ENCODE assay signal across 8 mouse cellular contexts in the genomic region with DNA sequence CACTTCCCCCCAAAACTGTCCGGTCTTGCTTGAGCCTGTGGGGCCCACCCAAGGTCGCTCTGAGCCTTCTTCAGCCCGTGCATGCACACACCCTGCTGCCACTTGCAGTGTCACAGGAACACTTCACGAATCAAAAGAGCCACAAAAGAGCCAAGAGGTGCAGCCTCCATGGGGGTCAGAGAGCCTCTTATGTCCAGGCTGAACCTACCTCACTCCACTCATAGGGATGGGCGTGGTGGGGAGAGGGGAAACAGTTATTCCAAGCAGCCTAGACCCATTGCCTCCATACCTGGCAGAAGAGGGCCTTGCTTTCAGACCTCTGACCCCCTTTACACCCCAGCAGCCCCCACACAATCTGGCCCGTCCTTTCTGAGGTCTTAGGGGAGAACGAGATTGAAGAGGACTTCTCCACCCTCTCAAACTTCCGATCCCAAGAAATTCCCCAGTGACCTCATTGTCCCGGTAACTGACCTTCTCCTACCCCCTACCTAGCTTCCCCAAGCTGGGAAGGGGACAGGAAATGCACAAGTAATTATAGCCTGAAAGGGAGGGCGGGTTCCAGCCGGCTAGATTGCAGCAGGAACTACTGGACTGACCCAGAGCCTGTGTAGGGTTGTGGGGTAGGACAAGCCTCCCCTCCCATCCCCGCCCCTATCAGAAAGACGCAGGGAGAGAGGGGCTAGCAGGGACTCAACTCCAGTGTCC. TPM values are rescaled to one million over a fixed set of nuclear protein-coding genes. Genes with fewer than 3 reads are reported as not detected.
DNase-seq lines count a peak whose midpoint lies in the region; TF ChIP-seq lines count a peak whose summit lies in the region.

No protein-coding gene starts in this region.

- WGBS in forebrain, embryonic 10.5 days: 36% methylated on average over 13 of the region's 13 CpGs
- WGBS in kidney, adult 2 months: 23% methylated on average over 13 of the region's 13 CpGs

- H3K4me1 ChIP-seq in forebrain, embryonic 10.5 days: peaks cover 59% of the 10 kb centered on the region
- H3K4me1 ChIP-seq in kidney, adult 2 months (ENCODE audit: control insufficient read depth, insufficient read depth, low read length): peaks cover 32% of the 10 kb centered on the region

- peak overlapping the region; percentile 82 for H3K4me3 ChIP-seq in gastrocnemius, adult 2 months
- H3K4me3 ChIP-seq in forebrain, embryonic 10.5 days: peak overlapping the region; percentile 61; the same call in 1 of the 2 replicates
- peak overlapping the region; percentile 93 for H3K4me3 ChIP-seq in kidney, adult 2 months (ENCODE audit: insufficient read depth, low read depth, low read length)

- TF ChIP-seq POLR2A in kidney, adult 2 months (IDR thresholded peaks at IDR 0.05; ENCODE audit: low read depth, low read length): peak; percentile 42

- H3K36me3 ChIP-seq in forebrain, embryonic 10.5 days (replicated peaks): no peaks in the 10 kb centered on the region
- H3K36me3 ChIP-seq in kidney, adult 2 months (ENCODE audit: control insufficient read depth, insufficient read depth, low read length): peaks cover 4% of the 10 kb centered on the region; the same call in 1 of the 2 replicates

- peaks cover 96% of the 10 kb centered on the region for H3K27me3 ChIP-seq in forebrain, embryonic 10.5 days (ENCODE audit: poor library complexity, severe bottlenecking)
- no peaks in the 10 kb centered on the region for H3K27me3 ChIP-seq in kidney, adult 2 months (replicated peaks; ENCODE audit: control insufficient read depth, insufficient read depth, low read length)

- no peaks in the 10 kb centered on the region for H3K9me3 ChIP-seq in forebrain, embryonic 10.5 days

- no peak for TF ChIP-seq CTCF in gastrocnemius, adult 2 months (IDR thresholded peaks at IDR 0.05)
- no peak for TF ChIP-seq CTCF in kidney, adult 2 months (conservative IDR thresholded peaks at IDR 0.05; ENCODE audit: insufficient read depth, insufficient read length, low read depth, low read length)

- no peak for DNase-seq in gastrocnemius, adult 2 months
- no peak for DNase-seq in gastrocnemius, postnatal 14 days
- DNase-seq in forebrain, embryonic 10.5 days (ENCODE audit: extremely low spot score, low spot score): no peak
- DNase-seq in kidney, adult 2 months: peak; percentile 82
- peak; percentile 28 to 65 for DNase-seq in lung, postnatal 4 days
- no peak for DNase-seq in cerebellum, adult 9-11 months
- DNase-seq in testis, postnatal 10 days (ENCODE audit: low spot score): no peak
- DNase-seq in right cerebral cortex, postnatal 14 days: no peak

- intact Hi-C loops in gastrocnemius, adult 2 months (cut with DNase I): no loop called here
- intact Hi-C loops in gastrocnemius, postnatal 14 days (cut with DNase I; ENCODE audit: low total_unique reads): no loop called here

- H3K27ac ChIP-seq in gastrocnemius, adult 2 months: peak overlapping the region; percentile 90
- no peak overlapping the region for H3K27ac ChIP-seq in forebrain, embryonic 10.5 days
- H3K27ac ChIP-seq in kidney, adult 2 months (ENCODE audit: insufficient read depth, low read depth, low read length): peak overlapping the region; percentile 95

RNA-seq across cellular contexts. Expression of a gene that starts 2.5 kb away (rescaled TPM):
- 10 to 100 TPM in 1 of 2 experiments, 1 to 10 TPM in 1; 9.8 to 13.6 TPM for total RNA-seq in gastrocnemius, adult 2 months (2021)
- total RNA-seq in gastrocnemius, postnatal 14 days (2021): 1 to 10 TPM; 6.2 to 9.7 TPM
- 5.4 and 6.3 TPM in 2 replicates for polyA plus RNA-seq in forebrain, embryonic 10.5 days (2016; fragmentation: Nextera tagmentation; extraction: Ambion mirVana)
- 136 and 184 TPM in 2 replicates for polyA plus RNA-seq in kidney, adult 2 months (2012; rRNA removed)

RNA-seq across cellular contexts. Expression of a gene that starts 13.1 kb away (rescaled TPM):
- total RNA-seq in gastrocnemius, adult 2 months (2021): 10 to 100 TPM; 44.5 to 47.1 TPM
- 10 to 100 TPM; 39.9 to 40.3 TPM for total RNA-seq in gastrocnemius, postnatal 14 days (2021)
- 28.7 and 32.2 TPM in 2 replicates for polyA plus RNA-seq in forebrain, embryonic 10.5 days (2016; fragmentation: Nextera tagmentation; extraction: Ambion mirVana)
- polyA plus RNA-seq in kidney, adult 2 months (2012; rRNA removed): 182 and 203 TPM in 2 replicates

RNA-seq across cellular contexts. Expression of a gene that starts 34.1 kb away (rescaled TPM):
- under 1 TPM; 0.13 to 0.22 TPM for total RNA-seq in gastrocnemius, adult 2 months (2021)
- under 1 TPM; 0.49 to 0.60 TPM for total RNA-seq in gastrocnemius, postnatal 14 days (2021)
- polyA plus RNA-seq in forebrain, embryonic 10.5 days (2016; fragmentation: Nextera tagmentation; extraction: Ambion mirVana): 0.11 and 0.12 TPM in 2 replicates
- 2.4 and 2.9 TPM in 2 replicates for polyA plus RNA-seq in kidney, adult 2 months (2012; rRNA removed)

RNA-seq across cellular contexts. Expression of a gene that starts 59.6 kb away (rescaled TPM):
- total RNA-seq in gastrocnemius, adult 2 months (2021): 10 to 100 TPM; 11.4 to 13.3 TPM
- total RNA-seq in gastrocnemius, postnatal 14 days (2021): 10 to 100 TPM in 1 of 2 experiments, 1 to 10 TPM in 1; 9.4 to 10.4 TPM
- polyA plus RNA-seq in forebrain, embryonic 10.5 days (2016; fragmentation: Nextera tagmentation; extraction: Ambion mirVana): 40.7 and 41.9 TPM in 2 replicates
- 4.9 and 6.9 TPM in 2 replicates for polyA plus RNA-seq in kidney, adult 2 months (2012; rRNA removed)

Comparison
In these comparisons a context has a peak if more than half of its experiments do, and no peak if none do; other contexts are left out.
1. DNase-seq: peak in kidney, adult 2 months (single experiment) and lung, postnatal 4 days (2 of 2); none in gastrocnemius, adult 2 months (single experiment), gastrocnemius, postnatal 14 days (single experiment), forebrain, embryonic 10.5 days (single experiment), cerebellum, adult 9-11 months (single experiment), testis, postnatal 10 days (single experiment) and right cerebral cortex, postnatal 14 days (single experiment).
2. Peak in every context shown above with its lines, with median percentiles within 50 percentile points of each other: H3K4me3 ChIP-seq.